Mouse (Mus musculus): ENCODE results near the gene Aars2.

DNA sequence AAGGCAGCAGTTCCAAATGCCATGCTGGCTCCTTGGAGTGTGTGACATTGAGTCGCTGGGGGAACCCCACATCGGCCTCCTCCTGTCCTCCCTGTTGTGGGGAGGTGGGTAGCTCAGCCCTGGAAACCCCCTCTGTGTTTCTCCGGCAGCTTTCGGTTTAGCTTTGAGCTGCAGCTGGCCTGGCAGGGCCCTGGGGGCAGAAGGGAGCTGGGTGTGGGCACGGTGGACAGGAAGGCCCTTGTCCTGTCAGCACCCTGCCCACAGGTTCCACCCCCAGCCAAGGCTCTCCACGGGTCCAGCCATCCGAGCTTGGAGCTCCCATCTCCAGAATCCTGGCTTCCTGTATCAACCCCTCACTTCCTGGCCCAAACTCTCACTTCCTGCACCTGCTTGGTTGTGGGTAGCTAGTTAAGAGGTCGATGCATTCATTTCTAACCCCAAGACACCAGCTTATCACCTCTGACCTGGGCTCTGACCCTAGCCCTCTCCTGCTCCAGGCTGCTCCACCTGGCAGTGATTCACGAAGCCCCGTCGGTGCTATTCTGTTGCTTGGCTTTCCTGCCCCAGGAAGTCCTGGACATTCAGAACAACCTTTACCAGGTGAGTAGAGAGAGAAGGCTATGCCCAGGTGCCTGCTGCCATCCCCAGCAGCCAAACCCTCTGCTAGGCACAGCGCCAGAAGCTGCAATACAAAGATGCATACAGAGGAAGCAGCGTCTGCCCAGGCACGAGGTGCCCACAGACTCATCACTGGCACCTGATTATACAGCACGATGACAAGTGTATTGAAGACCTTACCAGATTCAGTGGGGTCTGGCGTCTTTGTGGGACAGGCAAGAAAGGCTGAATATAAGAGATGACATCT, 51.6 kb downstream of the Aars2 start:
- TF ChIP-seq EP300 (IDR thresholded peaks at IDR 0.05) (no peak), CTCF (IDR thresholded peaks at IDR 0.05) (no peak)
